Mouse (Mus musculus): ENCODE results near the gene Slc25a48. TPM values are rescaled to one million over a fixed set of nuclear protein-coding genes. Genes with fewer than 3 reads are reported as not detected.

Gene Slc25a48
- not detected for total RNA-seq (2021)

- no peak for DNase-seq (ENCODE audit: extremely low spot score in 1 of 2, low spot score in 1 of 2)
Observed at GRCm38 (mm10) chr13:56438211-56439075, at the start of gene Slc25a48. TSS of gene Slc25a48 (plus strand) at chr13:56438355.

GRCm38 (mm10) chr13:56397572-56397971 is 40.6 kb upstream of the Slc25a48 start:
- DNase-seq (ENCODE audit: extremely low spot score in 1 of 2, low spot score in 1 of 2) = no peak

- DNase-seq (ENCODE audit: extremely low spot score in 1 of 2, low spot score in 1 of 2) = no peak
Observed at GRCm38 (mm10) chr13:56401186-56401585, 37.0 kb upstream of the Slc25a48 start.

GRCm38 (mm10) chr13:56403381-56404086 is 34.6 kb upstream of the Slc25a48 start:
- DNase-seq (ENCODE audit: extremely low spot score in 1 of 2, low spot score in 1 of 2) = no peak

GRCm38 (mm10) chr13:56404511-56405140 is 33.5 kb upstream of the Slc25a48 start:
- no peak for DNase-seq (ENCODE audit: extremely low spot score in 1 of 2, low spot score in 1 of 2)

GRCm38 (mm10) chr13:56412286-56412873 is 25.8 kb upstream of the Slc25a48 start:
- DNase-seq (ENCODE audit: extremely low spot score in 1 of 2, low spot score in 1 of 2) = no peak

GRCm38 (mm10) chr13:56418685-56419483 is 19.3 kb upstream of the Slc25a48 start:
- no peak for DNase-seq (ENCODE audit: extremely low spot score in 1 of 2, low spot score in 1 of 2)

GRCm38 (mm10) chr13:56419538-56419937 is 18.6 kb upstream of the Slc25a48 start:
- DNase-seq (ENCODE audit: extremely low spot score in 1 of 2, low spot score in 1 of 2) = no peak

- peak; percentile 68 to 93 for DNase-seq (ENCODE audit: extremely low spot score in 1 of 2, low spot score in 1 of 2)
Observed at GRCm38 (mm10) chr13:56422072-56422723, 16.0 kb upstream of the Slc25a48 start.

GRCm38 (mm10) chr13:56425931-56426330 is 12.2 kb upstream of the Slc25a48 start:
- no peak for DNase-seq (ENCODE audit: extremely low spot score in 1 of 2, low spot score in 1 of 2)

- no peak for DNase-seq (ENCODE audit: extremely low spot score in 1 of 2, low spot score in 1 of 2)
Observed at GRCm38 (mm10) chr13:56426365-56426764, 11.8 kb upstream of the Slc25a48 start, which contains the start of gene Gm3045. TSS of gene Gm3045 (plus strand) at chr13:56426594.

- peak; percentile 75 to 92 for DNase-seq (ENCODE audit: extremely low spot score in 1 of 2, low spot score in 1 of 2)
Observed at GRCm38 (mm10) chr13:56428724-56429500, 9.2 kb upstream of the Slc25a48 start.

GRCm38 (mm10) chr13:56432496-56432895 is 5.7 kb upstream of the Slc25a48 start:
- no peak for DNase-seq (ENCODE audit: extremely low spot score in 1 of 2, low spot score in 1 of 2)

GRCm38 (mm10) chr13:56433466-56433865 is 4.7 kb upstream of the Slc25a48 start:
- DNase-seq (ENCODE audit: extremely low spot score in 1 of 2, low spot score in 1 of 2) = peak; percentile 72 to 81

- no peak for DNase-seq (ENCODE audit: extremely low spot score in 1 of 2, low spot score in 1 of 2)
Observed at GRCm38 (mm10) chr13:56434311-56434751, 3.8 kb upstream of the Slc25a48 start.

GRCm38 (mm10) chr13:56435615-56436287 is 2.4 kb upstream of the Slc25a48 start:
- DNase-seq (ENCODE audit: extremely low spot score in 1 of 2, low spot score in 1 of 2) = no peak

- DNase-seq (ENCODE audit: extremely low spot score in 1 of 2, low spot score in 1 of 2) = no peak
Observed at GRCm38 (mm10) chr13:56443411-56443810, 5.3 kb downstream of the Slc25a48 start.

GRCm38 (mm10) chr13:56444112-56444511 is 6.0 kb downstream of the Slc25a48 start:
- no peak for DNase-seq (ENCODE audit: extremely low spot score in 1 of 2, low spot score in 1 of 2)
